Mouse (Mus musculus) liver (tissue): ENCODE data around the gene Tekt5.

Experiments used
- DNase-seq: peaks from one replicate; pipeline ENCODE4 v3.0.0-alpha.2; 2020; ENCODE audit warnings: mixed read lengths

The Tekt5 gene

GRCm38 (mm10) chr16:10335953-10336352 is 59.3 kb downstream of the Tekt5 start:
- DNase-seq = no peak

GRCm38 (mm10) chr16:10332732-10333131 is 62.6 kb downstream of the Tekt5 start:
- DNase-seq = no peak

GRCm38 (mm10) chr16:10330586-10331495 is 64.4 kb downstream of the Tekt5 start:
- DNase-seq = no peak

GRCm38 (mm10) chr16:10327563-10328333 is 67.5 kb downstream of the Tekt5 start:
- DNase-seq = peak; percentile 44

GRCm38 (mm10) chr16:10319914-10320569 is 75.2 kb downstream of the Tekt5 start:
- no peak for DNase-seq

- DNase-seq = no peak
These were observed 78.1 kb downstream of the Tekt5 start for GRCm38 (mm10) chr16:10317197-10317544.

GRCm38 (mm10) chr16:10316493-10317196 is 78.6 kb downstream of the Tekt5 start:
- DNase-seq = no peak

- DNase-seq = peak; percentile 64
These were observed 81.6 kb downstream of the Tekt5 start, which contains the start of gene Emp2 for GRCm38 (mm10) chr16:10313646-10314088. TSS of gene Emp2 (minus strand) at chr16:10313968.

GRCm38 (mm10) chr16:10313226-10313625 is 82.1 kb downstream of the Tekt5 start:
- DNase-seq = no peak

GRCm38 (mm10) chr16:10311989-10312388 is 83.3 kb downstream of the Tekt5 start:
- DNase-seq = no peak

GRCm38 (mm10) chr16:10311086-10311485 is 84.2 kb downstream of the Tekt5 start:
- no peak for DNase-seq

- DNase-seq = no peak
These were observed 84.8 kb downstream of the Tekt5 start for GRCm38 (mm10) chr16:10310507-10310906.
